Mouse (Mus musculus) urinary bladder, postnatal 14 days (tissue): ENCODE results near the gene Ccdc107.
"Not testable (repeated sequence)": the region's sequence is repeated elsewhere in the genome, so short reads cannot be mapped to it uniquely, and the experiment has no call there.

Experiments
- DNase-seq: peaks from one replicate; pipeline ENCODE4 v3.0.0; 2021; ENCODE audit warnings: low spot score

Gene Ccdc107

GRCm38 (mm10) chr4:43485666-43486065 lies 7.0 kb upstream of the Ccdc107 start:
- not testable (repeated sequence) for DNase-seq

DNA sequence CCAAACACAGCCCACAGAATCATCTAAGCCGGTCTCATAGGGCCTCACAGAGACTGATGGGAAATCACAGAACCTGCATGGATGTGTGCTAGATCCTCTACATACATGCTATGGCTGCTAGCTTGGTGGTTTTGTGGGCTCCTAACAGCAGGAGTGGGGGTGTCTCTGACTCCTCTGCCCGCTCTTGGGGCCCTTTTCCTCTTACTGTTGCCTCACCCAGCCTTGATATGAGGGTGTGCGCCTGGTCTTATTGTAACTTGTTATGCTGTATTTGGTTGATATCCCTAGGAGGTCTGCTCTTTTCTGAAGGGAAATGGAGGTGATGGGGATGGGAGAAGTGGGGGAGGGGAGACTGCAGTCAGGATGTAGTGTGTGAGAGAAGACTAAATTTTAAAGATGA lies 3.1 kb upstream of the Ccdc107 start:
- no peak for DNase-seq

GRCm38 (mm10) chr4:43490801-43491200 lies 1.9 kb upstream of the Ccdc107 start:
- DNase-seq = no peak

DNA sequence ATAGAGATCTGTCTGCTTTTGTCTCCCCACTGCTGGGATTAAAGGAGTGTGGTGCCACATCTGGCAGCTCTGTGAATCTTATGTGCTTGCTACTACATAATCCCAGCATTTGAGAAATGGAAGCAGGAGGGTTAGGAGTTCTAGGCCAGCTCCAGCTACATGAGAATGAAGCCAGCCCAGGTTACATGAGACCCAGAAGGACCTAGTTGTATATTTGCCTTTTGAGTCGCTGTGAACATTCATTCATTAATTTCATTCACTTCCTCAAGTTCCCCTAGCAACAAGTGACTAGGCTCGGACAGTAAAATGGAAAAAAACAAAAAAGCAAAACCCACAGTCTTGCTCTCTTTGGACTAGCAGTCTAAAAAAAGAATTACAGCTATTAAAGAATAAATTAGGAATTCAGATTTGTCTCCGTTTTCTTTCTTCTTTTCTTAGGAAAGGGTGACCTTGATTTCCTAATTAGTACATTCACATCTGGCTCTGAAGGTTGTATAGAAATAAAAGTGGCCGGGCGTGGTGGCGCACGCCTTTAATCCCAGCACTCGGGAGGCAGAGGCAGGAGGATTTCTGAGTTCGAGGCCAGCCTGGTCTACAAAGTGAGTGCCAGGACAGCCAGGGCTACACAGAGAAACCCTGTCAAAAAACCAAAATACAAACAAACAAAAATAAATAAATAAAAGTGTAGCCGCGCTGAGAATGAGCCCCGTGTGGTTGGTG lies 439 bp upstream of the Ccdc107 start:
- no peak for DNase-seq

- DNase-seq = peak; percentile 96
Observed at GRCm38 (mm10) chr4:43493186-43493845, 616 bp downstream of the Ccdc107 start.

DNA sequence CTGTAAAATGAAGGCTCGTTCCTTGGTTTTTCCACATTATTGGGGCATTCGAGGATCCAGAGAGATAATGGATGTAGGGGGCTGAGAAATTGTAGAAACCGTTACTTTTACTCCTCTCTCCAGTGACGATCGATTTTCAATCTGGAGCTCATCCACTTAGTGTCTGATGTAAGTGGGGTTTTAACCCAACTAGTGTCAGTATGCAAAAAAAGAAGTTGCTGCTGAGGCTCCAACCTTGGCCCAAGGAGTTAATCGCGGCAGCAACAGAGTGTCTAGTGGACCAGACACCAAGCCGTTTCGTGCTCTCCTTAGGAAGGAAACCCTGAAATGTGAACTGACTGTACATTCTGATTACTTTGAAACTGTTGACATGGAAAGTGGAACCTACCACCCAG lies 1.1 kb downstream of the Ccdc107 start:
- DNase-seq = no peak

DNA sequence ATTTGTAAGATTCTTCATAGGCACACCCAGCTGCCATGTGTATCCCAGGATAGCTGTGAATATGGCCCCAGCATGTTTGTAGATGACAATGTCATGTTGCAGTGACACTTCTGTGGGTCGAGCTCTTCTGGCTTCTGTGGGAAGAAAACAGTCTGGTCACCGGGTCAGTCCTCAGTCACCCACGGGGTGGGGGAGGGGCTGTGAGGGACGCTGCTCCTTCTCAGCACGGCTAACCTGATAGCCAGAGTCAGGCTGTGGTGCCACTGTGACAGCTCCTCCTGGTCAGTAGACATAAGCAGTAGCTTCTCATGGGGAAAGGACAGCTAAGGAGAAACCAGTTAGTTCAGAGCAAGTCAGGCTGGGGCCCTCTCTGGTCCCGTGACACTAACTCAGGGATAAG lies 3.9 kb downstream of the Ccdc107 start:
- no peak for DNase-seq

- DNase-seq = no peak
Observed at GRCm38 (mm10) chr4:43497405-43497804, 4.7 kb downstream of the Ccdc107 start.

- no peak for DNase-seq
Observed at GRCm38 (mm10) chr4:43497946-43498345, 5.2 kb downstream of the Ccdc107 start.

- no peak for DNase-seq
Observed at GRCm38 (mm10) chr4:43498983-43499382, 6.3 kb downstream of the Ccdc107 start.

GRCm38 (mm10) chr4:43499407-43500333 lies 7.0 kb downstream of the Ccdc107 start, which contains the start of gene Arhgef39:
Gene Arhgef39, minus strand, starts transcription at chr4:43499695.
- DNase-seq = peak; percentile 85

DNA sequence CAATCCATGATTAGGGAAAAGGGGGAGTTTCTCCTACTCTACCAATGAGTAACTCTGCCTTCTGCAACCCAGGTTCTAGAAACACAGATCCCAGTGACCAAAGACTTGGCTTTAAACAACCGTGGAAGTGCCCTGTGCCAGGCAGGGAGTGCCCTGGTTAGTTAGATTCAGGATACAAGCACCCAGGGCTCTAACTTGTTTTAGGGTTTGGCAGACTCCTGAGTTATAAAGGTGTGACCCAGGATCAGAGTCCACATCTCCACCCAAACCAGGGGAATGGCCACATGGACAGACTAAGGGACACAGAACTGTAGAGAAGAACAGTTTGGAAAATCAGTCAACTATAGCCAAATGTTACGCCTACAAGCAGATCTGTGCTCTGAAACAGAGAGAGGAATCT lies 10.3 kb downstream of the Ccdc107 start:
- DNase-seq = no peak

GRCm38 (mm10) chr4:43503506-43503905 lies 10.8 kb downstream of the Ccdc107 start:
- no peak for DNase-seq

DNA sequence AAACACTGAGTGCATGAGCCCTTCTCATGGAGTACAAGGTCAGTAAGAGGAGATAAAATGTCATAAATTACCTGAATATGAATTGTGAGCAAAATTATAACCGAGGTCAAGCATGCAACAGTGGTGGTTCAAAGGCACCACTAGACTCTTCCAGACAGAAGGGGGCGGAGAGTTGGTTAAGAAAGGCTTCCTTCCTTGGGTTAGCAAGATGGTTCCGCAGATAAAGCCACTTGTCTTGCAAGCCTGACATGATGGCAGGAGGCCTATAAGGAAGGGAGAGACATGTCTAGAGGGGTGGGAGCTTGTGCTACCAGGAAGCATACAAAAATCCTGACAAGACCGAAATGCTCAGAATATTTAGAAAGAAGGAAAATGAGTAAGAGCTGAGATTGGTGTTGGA lies 11.6 kb downstream of the Ccdc107 start:
- DNase-seq = no peak

DNA sequence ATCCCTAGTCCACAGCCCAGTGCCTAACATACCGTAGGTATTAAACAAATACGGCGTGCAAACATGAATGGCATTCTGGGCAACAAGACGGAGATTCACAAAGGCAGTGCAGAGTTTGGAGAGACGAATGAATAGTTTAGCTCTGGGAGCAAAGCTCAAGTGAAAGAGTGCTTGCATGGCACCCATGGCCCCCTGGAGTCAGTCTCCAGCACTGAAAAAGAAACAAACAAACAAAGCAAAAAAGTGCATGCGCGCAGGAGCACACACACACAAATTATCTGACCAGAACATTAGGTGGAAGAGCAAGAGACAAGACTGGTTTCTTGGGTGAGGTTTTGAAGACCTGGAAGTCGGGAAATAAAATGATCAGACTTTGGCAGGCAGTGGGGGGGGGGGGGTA lies 13.4 kb downstream of the Ccdc107 start:
- no peak for DNase-seq

DNA sequence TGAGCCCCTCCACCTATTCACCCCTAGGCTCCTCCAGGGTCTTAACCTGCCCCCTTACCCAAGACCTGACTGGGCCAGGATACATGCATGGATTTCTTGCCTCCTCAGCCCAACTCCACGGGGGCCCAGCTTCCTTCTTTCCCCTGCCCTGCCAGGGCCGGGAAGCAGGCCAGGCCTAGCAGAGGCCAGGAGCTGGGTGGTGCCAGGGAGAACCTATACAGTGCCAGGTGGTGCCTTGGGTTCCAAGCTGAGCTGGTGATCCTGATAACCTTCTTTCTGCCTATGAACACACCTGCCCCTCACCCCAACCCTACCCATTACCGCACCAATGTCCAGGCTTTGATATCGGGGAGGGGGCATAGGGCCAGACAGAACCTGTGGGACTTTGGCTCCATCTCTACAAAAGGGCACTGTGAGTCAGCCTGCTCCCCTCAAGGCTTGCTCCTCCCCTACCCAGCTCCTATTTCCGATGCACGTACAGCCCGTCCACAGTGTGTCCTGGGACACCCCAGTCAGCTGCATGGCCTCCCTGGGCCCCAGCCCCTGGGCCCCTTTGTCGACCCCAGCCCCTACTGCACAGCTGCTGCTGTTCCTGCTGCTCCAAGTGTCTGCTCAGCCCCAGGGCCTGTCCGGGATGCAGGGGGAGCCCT lies 14.0 kb downstream of the Ccdc107 start, which contains the start of gene Car9:
Gene Car9 (plus strand): TSS at position 431 of the 650 bp plus-strand sequence.
- no peak for DNase-seq

GRCm38 (mm10) chr4:43507938-43508665 lies 15.4 kb downstream of the Ccdc107 start:
- DNase-seq = no peak

DNA sequence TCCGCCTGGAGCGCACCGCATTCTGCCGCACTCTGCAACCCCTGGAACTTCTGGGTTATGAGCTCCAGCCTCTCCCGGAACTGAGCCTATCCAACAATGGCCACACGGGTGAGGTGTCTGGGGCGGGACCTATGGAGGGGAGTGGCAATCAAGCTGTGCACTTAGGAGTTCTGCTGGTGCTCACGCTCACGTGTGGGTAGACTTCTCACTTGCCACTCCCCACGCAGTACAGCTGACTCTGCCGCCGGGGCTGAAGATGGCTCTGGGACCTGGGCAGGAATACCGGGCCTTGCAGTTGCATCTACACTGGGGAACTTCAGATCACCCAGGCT lies 15.9 kb downstream of the Ccdc107 start:
- DNase-seq = peak; percentile 65

GRCm38 (mm10) chr4:43509109-43509508 lies 16.4 kb downstream of the Ccdc107 start:
- DNase-seq = no peak

DNA sequence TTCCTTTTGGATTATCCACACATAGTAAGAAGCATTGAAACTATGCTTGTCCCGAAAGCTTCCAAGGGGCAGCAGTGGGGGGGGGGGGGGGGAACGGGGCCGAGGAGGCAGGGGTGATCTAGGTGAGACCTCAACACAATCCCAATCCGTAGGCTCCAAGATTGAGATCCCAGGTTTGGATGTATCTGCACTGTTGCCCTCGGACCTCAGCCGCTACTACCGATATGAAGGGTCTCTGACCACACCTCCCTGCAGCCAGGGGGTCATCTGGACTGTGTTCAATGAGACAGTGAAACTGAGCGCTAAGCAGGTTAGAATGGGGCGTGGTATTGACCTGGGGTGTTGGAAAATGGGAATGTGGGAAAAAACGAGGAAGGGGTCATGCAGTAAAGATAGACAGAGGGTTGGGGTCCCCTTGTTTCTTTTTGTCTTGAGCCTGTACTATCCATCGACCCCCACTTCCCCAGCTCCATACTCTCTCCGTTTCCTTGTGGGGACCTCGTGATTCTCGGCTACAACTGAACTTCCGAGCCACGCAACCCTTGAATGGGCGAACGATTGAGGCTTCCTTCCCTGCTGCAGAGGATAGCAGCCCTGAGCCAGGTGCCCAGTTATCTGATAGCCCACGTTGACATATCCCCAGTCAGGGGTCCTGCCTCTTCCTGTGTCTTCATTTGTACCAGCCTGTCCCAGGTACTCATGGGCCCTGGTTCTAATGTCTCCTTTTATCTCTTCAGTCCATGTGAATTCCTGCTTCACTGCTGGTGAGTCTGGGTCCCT lies 19.2 kb downstream of the Ccdc107 start:
- no peak for DNase-seq

GRCm38 (mm10) chr4:43512653-43513052 lies 20.0 kb downstream of the Ccdc107 start:
- no peak for DNase-seq
